Mouse (Mus musculus): ENCODE data around the gene Mpp3. TPM values are rescaled to one million over a fixed set of nuclear protein-coding genes. Genes with fewer than 3 reads are reported as not detected.

The Mpp3 gene
- total and polyA plus RNA-seq, 3 experiments, result 0.12 to 3.8 (median 0.31) TPM

DNA sequence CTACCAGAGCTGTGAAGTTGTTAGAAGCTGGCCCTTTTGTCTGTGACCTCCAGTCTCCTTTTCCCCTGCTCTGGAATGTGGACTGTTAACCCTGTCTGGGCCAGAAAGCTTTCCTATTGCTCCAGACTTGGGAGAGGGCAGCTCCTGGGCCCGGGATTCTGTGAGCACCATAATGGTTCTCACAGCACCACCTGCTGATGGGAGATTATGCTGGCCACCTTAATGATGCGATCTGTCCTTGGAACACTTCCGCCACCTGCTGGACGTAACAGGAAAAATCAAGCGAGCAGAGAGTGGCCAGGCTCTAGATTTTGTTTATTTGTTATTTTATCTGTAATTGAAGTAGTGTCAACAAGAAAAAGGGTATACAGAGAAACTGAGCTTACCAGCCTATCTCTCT, 59.5 kb downstream of the Mpp3 start:
- TF ChIP-seq KAT2A (IDR thresholded peaks at IDR 0.05; ENCODE audit: insufficient replicate concordance, low read length), result no peak
- TF ChIP-seq USF2 (conservative IDR thresholded peaks at IDR 0.05; ENCODE audit: low read depth, low read length), result no peak
- no peak for TF ChIP-seq ETS1 (conservative IDR thresholded peaks at IDR 0.05; ENCODE audit: low read depth, low read length)
- TF ChIP-seq NRF1 (IDR thresholded peaks at IDR 0.05; ENCODE audit: low read depth, low read length), result 0 out of 2 replicates have a peak, but pooled peaks have one; percentile 36
- TF ChIP-seq PAX5 (IDR thresholded peaks at IDR 0.05; ENCODE audit: low read length), result no peak
- no peak for TF ChIP-seq POLR2AphosphoS2 (IDR thresholded peaks at IDR 0.05; ENCODE audit: low read depth, low read length)
- 0 out of 2 replicates have a peak, but pooled peaks have one; percentile 22 for TF ChIP-seq HCFC1 (IDR thresholded peaks at IDR 0.05; ENCODE audit: low read depth, low read length)
- peak; percentile 91; the same call in 1 of the 2 replicates for TF ChIP-seq NELFE (IDR thresholded peaks at IDR 0.05; ENCODE audit: low read depth, low read length)
- peak; percentile 55; the same call in 1 of the 2 replicates for TF ChIP-seq MYC (IDR thresholded peaks at IDR 0.05; ENCODE audit: low read depth, low read length)
- peak; percentile 100 for TF ChIP-seq SMC3 (IDR thresholded peaks at IDR 0.05; ENCODE audit: low read depth, low read length)
- TF ChIP-seq E2F4 (IDR thresholded peaks at IDR 0.05; ENCODE audit: insufficient replicate concordance, low read depth, low read length), result no peak
- TF ChIP-seq ELF1 (IDR thresholded peaks at IDR 0.05; ENCODE audit: low read depth, low read length), result no peak
- no peak for TF ChIP-seq GABPA (IDR thresholded peaks at IDR 0.05; ENCODE audit: insufficient replicate concordance, low read depth, low read length)
- TF ChIP-seq CHD1 (IDR thresholded peaks at IDR 0.05; ENCODE audit: low read depth, low read length), result no peak
- no peak for TF ChIP-seq ZKSCAN1 (IDR thresholded peaks at IDR 0.05; ENCODE audit: borderline replicate concordance, low read depth, low read length)
- TF ChIP-seq RCOR1 (conservative IDR thresholded peaks at IDR 0.05; ENCODE audit: low read depth, low read length), result no peak
- TF ChIP-seq RAD21 (IDR thresholded peaks at IDR 0.05; ENCODE audit: low read depth, low read length), result peak; percentile 99
- TF ChIP-seq BHLHE40 (IDR thresholded peaks at IDR 0.05; ENCODE audit: low read depth, low read length), result no peak
- TF ChIP-seq EP300 (IDR thresholded peaks at IDR 0.05; ENCODE audit: low read length), result no peak
- no peak for TF ChIP-seq ZMIZ1 (IDR thresholded peaks at IDR 0.05; ENCODE audit: low read depth, low read length)
- TF ChIP-seq UBTF (IDR thresholded peaks at IDR 0.05; ENCODE audit: low read depth, low read length), result no peak
- peak; percentile 63 to 100 for TF ChIP-seq CTCF (conservative IDR thresholded peaks at IDR 0.05 in 1 of 2, IDR thresholded peaks at IDR 0.05 in 1 of 2; ENCODE audit: low read depth in 2 of 2, low read length in 2 of 2)
- no peak for TF ChIP-seq CHD2 (IDR thresholded peaks at IDR 0.05; ENCODE audit: low read length)
- TF ChIP-seq ZC3H11A (IDR thresholded peaks at IDR 0.05; ENCODE audit: low read depth, low read length), result peak; percentile 97
- TF ChIP-seq IRF4 (IDR thresholded peaks at IDR 0.05; ENCODE audit: low read depth, low read length), result peak; percentile 71
- no peak for TF ChIP-seq USF1 (IDR thresholded peaks at IDR 0.05; ENCODE audit: low read depth, low read length)
- no peak for TF ChIP-seq MXI1 (IDR thresholded peaks at IDR 0.05; ENCODE audit: low read depth, low read length)
- TF ChIP-seq JUND (conservative IDR thresholded peaks at IDR 0.05; ENCODE audit: low read depth, low read length), result 0 out of 2 replicates have a peak, but pooled peaks have one; percentile 22
- TF ChIP-seq ZNF384 (IDR thresholded peaks at IDR 0.05; ENCODE audit: low read depth, low read length), result no peak
- no peak for TF ChIP-seq TBP (conservative IDR thresholded peaks at IDR 0.05; ENCODE audit: low read depth, low read length)
- TF ChIP-seq MAX (IDR thresholded peaks at IDR 0.05; ENCODE audit: low read length), result peak; percentile 46; the same call in 1 of the 2 replicates
- peak; percentile 62 for TF ChIP-seq TCF12 (IDR thresholded peaks at IDR 0.05; ENCODE audit: low read depth, low read length)
- TF ChIP-seq MEF2A (IDR thresholded peaks at IDR 0.05; ENCODE audit: borderline replicate concordance, low read depth, low read length), result peak; percentile 66
- no peak for TF ChIP-seq POLR2A (IDR thresholded peaks at IDR 0.05; ENCODE audit: low read depth, low read length)
- no peak for TF ChIP-seq MAFK (IDR thresholded peaks at IDR 0.05; ENCODE audit: insufficient replicate concordance, low read length)
- peak; percentile 59; the same call in 1 of the 2 replicates for TF ChIP-seq SIN3A (IDR thresholded peaks at IDR 0.05; ENCODE audit: low read length)
- no peak for TF ChIP-seq MAZ (IDR thresholded peaks at IDR 0.05; ENCODE audit: low read depth, low read length)
- TF ChIP-seq JUN (IDR thresholded peaks at IDR 0.05; ENCODE audit: insufficient read depth, low read depth, low read length), result no peak
- Histone ChIP-seq H3K27me3 (replicated peaks) (peaks cover 42% of the 10 kb centered on the region), H3K79me2 (replicated peaks; ENCODE audit: control insufficient read depth, extremely low read depth, insufficient read depth, poor library complexity, severe bottlenecking) (no peaks in the 10 kb centered on the region), H3K4me1 (ENCODE audit: control insufficient read depth in 1 of 2, insufficient read depth in 2 of 2) (peaks cover 6 to 24% of the 10 kb centered on the region in 2 experiments; a peak in 3 of 4 replicates), H3K36me3 (replicated peaks in 1 of 2; ENCODE audit: control insufficient read depth in 1 of 2, insufficient read depth in 1 of 2, low read length in 1 of 2) (peaks cover 0 to 13% of the 10 kb centered on the region in 2 experiments), H3K9ac (ENCODE audit: insufficient read depth, low read depth) (no peak overlapping the region), H3K9me3 (replicated peaks; ENCODE audit: low read length) (peaks cover 3% of the 10 kb centered on the region), H3K4me2 (ENCODE audit: insufficient read depth, low read depth, poor library complexity, severe bottlenecking) (no peak overlapping the region), H3K4me3 (replicated peaks in 1 of 3; ENCODE audit: low read depth in 2 of 3, low read length in 2 of 3, poor library complexity in 1 of 3) (no peak overlapping the region), H3K27ac (ENCODE audit: insufficient read depth, low read depth) (no peak overlapping the region)
- dilution Hi-C loops (cut with MboI; ENCODE audit: extremely low pct_ligation_motif_present, extremely low pct_unique_long_range_greater_than_20kb, low sequenced_read_pairs) (loop anchor here (10.0 kb wide), 1 partner anchor 54 kb away; no protein-coding TSS in a partner anchor), in situ Hi-C loops (cut with MboI; ENCODE audit: low pct_ligation_motif_present, low pct_unique_long_range_greater_than_20kb, low sequenced_read_pairs) (loop anchor here (5.0 kb wide), 1 partner anchor 46 kb away; no protein-coding TSS in a partner anchor)
- peak; percentile 90 for DNase-seq (ENCODE audit: extremely low read depth)

Data from CH12.LX (cell line).